Mouse (Mus musculus): ENCODE results near the gene Mbd3l2. TPM values are rescaled to one million over a fixed set of nuclear protein-coding genes. Genes with fewer than 3 reads are reported as not detected.

Mbd3l2 gene
- polyA plus RNA-seq (2012): not detected in 2 replicates

GRCm38 (mm10) chr9:18430354-18430753, at the start of gene Mbd3l2:
Mbd3l2 (plus strand) TSS chr9:18430654.

GRCm38 (mm10) chr9:18402895-18403294, 27.6 kb upstream of the Mbd3l2 start, which contains the start of gene Naalad2:
Naalad2 (minus strand) TSS chr9:18402995.

GRCm38 (mm10) chr9:18404118-18404517, 26.3 kb upstream of the Mbd3l2 start, which contains the start of gene Ubtfl1:
Ubtfl1 (plus strand) TSS chr9:18404418.

GRCm38 (mm10) chr9:18478168-18478567, 47.7 kb downstream of the Mbd3l2 start, which contains the start of the genes Zfp558 and Mbd3l1:
Zfp558 (minus strand) TSS chr9:18478268.
Mbd3l1 (plus strand) TSS chr9:18478359.

Other genes starting within 250 kb of the Mbd3l2 start
- 2.3 and 3.7 TPM in 2 replicates for gene Chordc1, start 138.5 kb upstream of the Mbd3l2 start, polyA plus RNA-seq (2012)
- gene Naalad2, start 27.7 kb upstream of the Mbd3l2 start, polyA plus RNA-seq (2012): not detected in 2 replicates
- gene Ubtfl1, start 26.2 kb upstream of the Mbd3l2 start, polyA plus RNA-seq (2012): not detected in 2 replicates
- 0.40 and 0.60 TPM in 2 replicates for gene Zfp558, start 47.6 kb downstream of the Mbd3l2 start, polyA plus RNA-seq (2012)
- not detected in 2 replicates for gene Mbd3l1, start 47.7 kb downstream of the Mbd3l2 start, polyA plus RNA-seq (2012)
- not detected in 2 replicates for gene Muc16, start 243.9 kb downstream of the Mbd3l2 start, polyA plus RNA-seq (2012)

Measured in megakaryocyte-erythroid progenitor cell, adult 5 weeks (primary cell).